Mouse (Mus musculus): ENCODE measurements around the gene Hnf4a. TPM values are rescaled to one million over a fixed set of nuclear protein-coding genes. Genes with fewer than 3 reads are reported as not detected.

Gene Hnf4a
- 19.3 and 24.0 TPM in 2 replicates for polyA plus RNA-seq (2012; rRNA removed)

GRCm38 (mm10) chr2:163506300-163507004 is at the start of gene Hnf4a:
Hnf4a (plus strand) TSS chr2:163506808.

GRCm38 (mm10) chr2:163472466-163472851 is 34.1 kb upstream of the Hnf4a start, which contains the start of gene Fitm2:
Fitm2 (minus strand) TSS chr2:163472629.

GRCm38 (mm10) chr2:163492018-163492417 is 14.6 kb upstream of the Hnf4a start, which contains the start of gene R3hdml:
R3hdml (plus strand) TSS chr2:163492318.

GRCm38 (mm10) chr2:163602101-163602971 is 95.7 kb downstream of the Hnf4a start, which contains the start of gene Ttpal:
Ttpal (plus strand) TSS chr2:163602314.

Other genes with a start within 250 kb of the Hnf4a start
- gene Jph2, start 108.8 kb upstream of the Hnf4a start, polyA plus RNA-seq (2012; rRNA removed) = 0.05 and 0.21 TPM in 2 replicates
- 12.5 and 15.3 TPM in 2 replicates for gene Oser1, start 82.1 kb upstream of the Hnf4a start, polyA plus RNA-seq (2012; rRNA removed)
- gene Gdap1l1, start 68.3 kb upstream of the Hnf4a start, polyA plus RNA-seq (2012; rRNA removed) = 0.02 and 0.05 TPM in 2 replicates
- 1.7 and 1.9 TPM in 2 replicates for gene Fitm2, start 34.2 kb upstream of the Hnf4a start, polyA plus RNA-seq (2012; rRNA removed)
- not detected in 2 replicates for gene R3hdml, start 14.5 kb upstream of the Hnf4a start, polyA plus RNA-seq (2012; rRNA removed)
- gene Ttpal, start 95.5 kb downstream of the Hnf4a start, polyA plus RNA-seq (2012; rRNA removed) = 4.5 and 5.5 TPM in 2 replicates
- gene Serinc3, start 138.3 kb downstream of the Hnf4a start, polyA plus RNA-seq (2012; rRNA removed) = 232 and 282 TPM in 2 replicates
- gene Pkig, start 151.6 kb downstream of the Hnf4a start, polyA plus RNA-seq (2012; rRNA removed) = 53.1 and 53.7 TPM in 2 replicates
- gene Ada, start 243.4 kb downstream of the Hnf4a start, polyA plus RNA-seq (2012; rRNA removed) = 3.4 TPM in 2 replicates